Mouse (Mus musculus) spleen, postnatal 0 days (tissue): Measurements from ENCODE around the gene Gm17334. TPM values are rescaled to one million over a fixed set of nuclear protein-coding genes. Genes with fewer than 3 reads are reported as not detected.

ENCODE experiments used
- polyA plus RNA-seq: library from polyadenylated mRNA; unstranded; fragments of >200 nt; fragmentation: Nextera tagmentation; extraction: Ambion mirVana; gene quantifications from 2 replicates; pipeline ENCODE4 v1.2.1, GENCODE M21; 2015

Gm17334 gene
- 0.63 and 0.76 TPM in 2 replicates for polyA plus RNA-seq

GRCm38 (mm10) chr11:53773087-53773486 lies at the start of gene Gm17334:
Gm17334 (minus strand) TSS chr11:53773187.

DNA sequence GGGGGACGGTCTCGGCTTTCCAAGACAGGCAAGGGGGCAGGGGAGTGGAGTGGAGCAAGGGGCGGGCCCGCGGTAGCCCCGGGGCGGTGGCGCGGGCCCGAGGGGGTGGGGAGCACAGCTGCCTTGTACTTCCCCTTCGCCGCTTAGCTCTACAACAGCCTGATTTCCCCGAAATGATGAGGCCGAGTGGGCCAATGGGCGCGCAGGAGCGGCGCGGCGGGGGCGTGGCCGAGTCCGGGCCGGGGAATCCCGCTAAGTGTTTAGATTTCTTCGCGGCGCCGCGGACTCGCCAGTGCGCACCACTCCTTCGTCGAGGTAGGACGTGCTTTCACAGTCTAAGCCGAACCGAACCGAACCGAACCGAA lies 3.2 kb downstream of the Gm17334 start, which contains the start of gene Irf1:
TSS of gene Irf1 (plus strand) at position 255 of the 365 bp plus-strand sequence.

Other genes with a start within 250 kb of the Gm17334 start
- 18.1 and 19.0 TPM in 2 replicates for gene Kif3a, start 205.8 kb downstream of the Gm17334 start, polyA plus RNA-seq
- 2.4 and 3.7 TPM in 2 replicates for gene Il4, start 154.5 kb downstream of the Gm17334 start, polyA plus RNA-seq
- not detected in 2 replicates for gene Il13, start 138.5 kb downstream of the Gm17334 start, polyA plus RNA-seq
- 28.2 and 30.8 TPM in 2 replicates for gene Rad50, start 65.9 kb downstream of the Gm17334 start, polyA plus RNA-seq
- gene Il5, start 52.4 kb downstream of the Gm17334 start, polyA plus RNA-seq, result not detected in 2 replicates
- 20.1 and 23.4 TPM in 2 replicates for gene Irf1, start 3.2 kb downstream of the Gm17334 start, polyA plus RNA-seq
- gene Gm12216, start 86.1 kb upstream of the Gm17334 start, polyA plus RNA-seq, result 3.7 and 3.9 TPM in 2 replicates
- 3.8 and 5.1 TPM in 2 replicates for gene Slc22a5, start 118.5 kb upstream of the Gm17334 start, polyA plus RNA-seq
- gene Slc22a21, start 207.1 kb upstream of the Gm17334 start, polyA plus RNA-seq, result 3.2 and 3.7 TPM in 2 replicates